Mouse (Mus musculus) lung, adult 2 months (tissue): ENCODE data around the gene Ppl. TPM values are rescaled to one million over a fixed set of nuclear protein-coding genes. Genes with fewer than 3 reads are reported as not detected.

Experiments used
- DNase-seq: peaks from one replicate; pipeline ENCODE4 v3.0.0; 2022
- H3K4me1 ChIP-seq: fragments of 200-500 bp; 2 replicates; pipeline ENCODE4 v1.6.1; 2011; ENCODE audit warnings: low read length; ENCODE audit not compliant: control insufficient read depth, insufficient read depth
- H3K4me3 ChIP-seq: fragments of 200-500 bp; replicated peaks from 2 replicates; pipeline ENCODE3; 2011; ENCODE audit warnings: low read depth, mild to moderate bottlenecking, control low read depth, low read length; ENCODE audit errors: extremely low read depth
- CTCF ChIP-seq: fragments of 200-500 bp; IDR thresholded peaks from 2 replicates; pipeline ENCODE4 v1.5.1; 2011; ENCODE audit warnings: mild to moderate bottlenecking, low read length, control low read depth; ENCODE audit not compliant: insufficient read depth
- POLR2A ChIP-seq: fragments of 200-500 bp; IDR thresholded peaks from 2 replicates; pipeline ENCODE4 v1.6.1; 2011; ENCODE audit warnings: low read depth, mild to moderate bottlenecking, control low read depth, low read length, borderline replicate concordance; ENCODE audit errors: extremely low read depth
- WGBS: fragments of 180-500 bp; shearing (Covaris S2); methylation state at CpG from one replicate; pipeline ENCODE4 v1.1.7; 2018; 5-methylcytosine and 5-hydroxymethylcytosine counted together
- polyA plus RNA-seq: library from polyadenylated mRNA; depleted of rRNA; stranded (reverse); fragments of >200 nt; gene quantifications from 2 replicates; pipeline ENCODE4 v1.2.3, GENCODE M21; 2012

Gene Ppl
- polyA plus RNA-seq, 1 experiment, result 34.2 TPM

- no peak for DNase-seq
Measured at GRCm38 (mm10) chr16:5096504-5096903, 35.7 kb downstream of the Ppl start.

DNA sequence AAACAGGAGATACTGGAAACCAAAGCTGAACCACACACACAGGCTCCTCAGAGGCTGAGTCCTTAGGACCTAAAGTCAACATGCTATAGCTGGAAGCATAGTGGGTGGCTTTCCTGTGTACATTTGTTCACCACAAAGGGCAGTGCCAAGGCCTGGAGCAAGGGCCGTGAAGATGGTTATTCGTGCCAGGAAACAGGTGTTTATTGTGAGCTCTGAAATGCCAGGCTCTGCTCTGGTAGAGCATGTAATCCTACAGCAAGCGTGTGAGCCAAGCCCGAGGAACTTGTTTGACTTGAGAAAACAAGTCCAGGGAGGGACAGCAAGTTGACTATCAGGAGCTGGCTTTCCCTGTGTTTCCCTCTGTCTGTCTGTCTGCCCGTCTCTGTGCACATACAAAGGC lies 38.9 kb downstream of the Ppl start:
- H3K4me1 ChIP-seq, result no peaks in the 10 kb centered on the region
- no peak overlapping the region for H3K4me3 ChIP-seq
- WGBS, result 51% methylated on average over 5 of the region's 5 CpGs
- TF ChIP-seq CTCF (no peak), POLR2A (no peak)
- DNase-seq, result no peak

More at GRCm38 (mm10) chr16:5096504-5096903, 35.7 kb downstream of the Ppl start:
- WGBS, result 88% methylated on average over 8 of the region's 8 CpGs
- no peak for TF ChIP-seq CTCF
- TF ChIP-seq POLR2A, result no peak
- Histone ChIP-seq H3K4me1 (no peaks in the 10 kb centered on the region), H3K4me3 (no peak overlapping the region)

- H3K4me1 ChIP-seq, result no peaks in the 10 kb centered on the region
- WGBS, result 64% methylated on average over 10 of the region's 10 CpGs
- H3K4me3 ChIP-seq, result no peak overlapping the region
- no peak for DNase-seq
- TF ChIP-seq POLR2A, result no peak
Measured at GRCm38 (mm10) chr16:5089021-5089420, 43.2 kb downstream of the Ppl start.

DNA sequence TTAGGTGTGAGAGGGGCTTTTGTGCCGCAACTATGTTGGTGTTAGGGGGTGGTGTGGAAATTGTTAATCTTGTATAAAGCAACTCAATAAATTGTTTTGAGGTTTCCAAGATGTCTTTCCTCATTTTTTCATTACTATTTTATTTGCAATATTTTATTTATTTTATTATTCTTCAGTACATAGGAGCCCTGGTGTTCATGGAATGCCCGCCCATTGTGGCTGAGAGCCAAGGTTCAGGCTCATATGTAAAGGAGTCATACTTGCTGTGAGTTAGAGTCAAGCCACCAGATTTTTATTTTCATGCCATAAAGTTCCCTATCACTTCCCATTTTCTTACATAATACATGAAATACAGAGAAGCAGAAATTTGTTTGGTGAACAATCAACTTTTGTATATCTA lies 46.0 kb downstream of the Ppl start:
- WGBS, result 96% methylated on average over 2 of the region's 2 CpGs
- H3K4me1 ChIP-seq, result no peaks in the 10 kb centered on the region
- TF ChIP-seq CTCF (no peak), POLR2A (no peak)

GRCm38 (mm10) chr16:5085196-5085595 lies 47.0 kb downstream of the Ppl start:
- Histone ChIP-seq H3K4me1 (no peaks in the 10 kb centered on the region), H3K4me3 (no peak overlapping the region)
- no peak for DNase-seq
- 79% methylated on average over 4 of the region's 4 CpGs for WGBS
- no peak for TF ChIP-seq POLR2A
- no peak for TF ChIP-seq CTCF

More for the DNA sequence above, 46.0 kb downstream of the Ppl start:
- H3K4me3 ChIP-seq, result no peak overlapping the region
- DNase-seq, result no peak

GRCm38 (mm10) chr16:5074341-5074740 lies 57.9 kb downstream of the Ppl start:
- no peak overlapping the region for H3K4me3 ChIP-seq
- WGBS, result 83% methylated on average over 5 of the region's 5 CpGs
- H3K4me1 ChIP-seq, result no peaks in the 10 kb centered on the region
- TF ChIP-seq POLR2A (no peak), CTCF (no peak)
- DNase-seq, result no peak

GRCm38 (mm10) chr16:5071974-5072373 lies 60.2 kb downstream of the Ppl start:
- H3K4me3 ChIP-seq, result no peak overlapping the region
- WGBS, result 84% methylated on average over 7 of the region's 7 CpGs
- H3K4me1 ChIP-seq, result peaks cover 2% of the 10 kb centered on the region
- TF ChIP-seq CTCF (no peak), POLR2A (no peak)
- DNase-seq, result no peak

- TF ChIP-seq CTCF (no peak), POLR2A (no peak)
- Histone ChIP-seq H3K4me3 (no peak overlapping the region), H3K4me1 (peaks cover 2% of the 10 kb centered on the region)
- DNase-seq, result no peak
- 66% methylated on average over 3 of the region's 3 CpGs for WGBS
Measured at GRCm38 (mm10) chr16:5070321-5070720, 61.9 kb downstream of the Ppl start.

GRCm38 (mm10) chr16:5063472-5063871 lies 68.7 kb downstream of the Ppl start:
- WGBS, result 87% methylated on average over 4 of the region's 4 CpGs
- no peak for DNase-seq
- TF ChIP-seq POLR2A (no peak), CTCF (no peak)
- peaks cover 2% of the 10 kb centered on the region for H3K4me1 ChIP-seq
- H3K4me3 ChIP-seq, result no peak overlapping the region

DNA sequence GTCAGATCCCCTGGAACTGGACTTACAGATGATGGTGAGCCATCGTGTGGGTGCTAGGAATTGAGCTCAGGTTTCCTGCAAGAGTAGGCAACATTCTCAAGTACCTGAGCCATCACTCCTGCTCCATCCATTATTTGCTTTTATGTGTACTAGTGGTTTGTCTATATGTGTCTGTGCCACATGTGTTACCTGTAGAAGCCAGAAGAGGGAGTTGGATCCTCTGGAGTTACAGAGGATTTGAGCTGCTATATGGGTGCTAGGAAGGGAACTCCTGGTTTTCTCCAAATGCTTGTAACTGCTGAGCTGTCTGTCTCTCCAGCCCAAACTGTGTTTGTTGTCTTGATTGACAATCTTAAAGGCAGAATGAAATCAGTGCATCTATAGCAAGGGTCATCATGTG lies 74.1 kb downstream of the Ppl start:
- TF ChIP-seq POLR2A (no peak), CTCF (no peak)
- WGBS, result 86% methylated on average over 1 of the region's 1 CpGs
- H3K4me1 ChIP-seq, result peaks cover 2% of the 10 kb centered on the region

DNA sequence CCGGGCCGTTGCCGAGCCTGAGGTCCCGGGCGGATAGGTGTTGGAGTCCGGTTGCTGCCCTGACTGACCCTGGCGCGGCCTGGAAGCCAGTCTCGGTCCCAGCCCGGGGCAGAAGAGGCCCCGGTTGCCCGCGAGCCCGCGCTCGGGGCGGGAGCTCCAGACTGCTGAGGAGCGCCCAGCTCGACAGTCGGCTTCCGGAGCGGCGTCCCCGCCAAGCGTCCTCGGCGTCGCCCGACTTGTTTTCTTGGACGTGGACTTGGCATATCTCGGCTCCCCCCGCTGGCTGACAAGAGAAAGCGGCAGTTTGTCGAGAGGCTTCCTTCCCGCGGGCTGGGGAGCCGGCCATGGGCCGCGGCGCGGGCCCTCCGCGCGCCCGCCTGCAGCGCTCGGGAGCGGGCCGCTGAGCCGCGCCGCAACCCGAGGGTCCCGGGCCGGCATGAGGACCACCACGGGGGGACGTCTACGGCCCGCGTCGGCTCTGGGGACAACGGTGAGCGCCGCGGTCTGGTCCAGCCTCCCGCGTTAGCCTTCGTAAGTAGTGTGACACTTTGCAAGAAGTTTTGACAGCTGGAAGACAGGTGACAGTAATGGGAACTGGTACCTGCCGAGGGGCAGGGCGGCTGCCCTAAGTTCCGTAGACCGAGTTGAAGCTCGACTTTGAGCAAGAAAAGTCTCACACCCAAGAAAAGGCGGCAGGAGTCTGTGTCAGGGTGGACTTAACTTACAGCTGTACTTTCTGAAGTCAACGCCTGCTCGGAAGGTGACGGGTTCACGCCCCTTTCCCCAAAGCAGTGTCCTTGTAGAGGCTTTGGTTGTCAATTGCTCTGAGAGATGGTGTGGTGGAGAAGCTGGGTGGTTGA lies 81.7 kb downstream of the Ppl start:
- under 1% methylated on average over 78 of the region's 78 CpGs for WGBS
- peaks cover 18% of the 10 kb centered on the region for H3K4me1 ChIP-seq
- peak overlapping the region; percentile 70 for H3K4me3 ChIP-seq
- DNase-seq, result peak; percentile 81
- TF ChIP-seq POLR2A, result no peak; the same call in 1 of the 2 replicates
- 0 out of 2 replicates have a peak, but pooled peaks have one; percentile 8 for TF ChIP-seq CTCF

More for the DNA sequence above, 74.1 kb downstream of the Ppl start:
- H3K4me3 ChIP-seq, result no peak overlapping the region
- DNase-seq, result no peak
